Mouse (Mus musculus): ENCODE measurements around the gene Ttc7b. TPM values are rescaled to one million over a fixed set of nuclear protein-coding genes. Genes with fewer than 3 reads are reported as not detected.

Gene Ttc7b
- polyA plus RNA-seq, 2 experiments: 7.3 to 28.1 TPM

- Histone ChIP-seq H3K27me3 (ENCODE audit: control insufficient read depth, insufficient read depth, low read length) (no peaks in the 10 kb centered on the region), H3K9me3 (ENCODE audit: control insufficient read depth, low read length) (no peaks in the 10 kb centered on the region), H3K36me3 (ENCODE audit: control insufficient read depth, insufficient read depth, low read length) (peaks cover 4% of the 10 kb centered on the region; the same call in 1 of the 2 replicates), H3K9ac (ENCODE audit: low read depth, low read length, severe bottlenecking) (no peak overlapping the region), H3K4me3 (replicated peaks; ENCODE audit: low read length) (no peak overlapping the region), H3K4me1 (ENCODE audit: control insufficient read depth, insufficient read depth, low read length) (no peaks in the 10 kb centered on the region), H3K27ac (replicated peaks; ENCODE audit: low read depth, low read length) (no peak overlapping the region), H3K4me2 (replicated peaks; ENCODE audit: low read depth, low read length, severe bottlenecking) (no peak overlapping the region)
- 90% methylated on average over 1 of the region's 4 CpGs for WGBS
- DNase-seq (ENCODE audit: low spot score) (no peak), ATAC-seq (ENCODE audit: low FRiP score, low read depth) (no peak)
- TF ChIP-seq POLR2A (IDR thresholded peaks at IDR 0.05; ENCODE audit: borderline replicate concordance, extremely low read depth, insufficient read depth, insufficient read length): no peak
Measured at GRCm38 (mm10) chr12:100465101-100465715, 55.4 kb downstream of the Ttc7b start.

- Histone ChIP-seq H3K9ac (ENCODE audit: low read depth, low read length, severe bottlenecking) (no peak overlapping the region), H3K27me3 (ENCODE audit: control insufficient read depth, insufficient read depth, low read length) (no peaks in the 10 kb centered on the region), H3K4me1 (ENCODE audit: control insufficient read depth, insufficient read depth, low read length) (no peaks in the 10 kb centered on the region), H3K36me3 (ENCODE audit: control insufficient read depth, insufficient read depth, low read length) (0 out of 2 replicates have a peak, but pooled peaks cover 7% of the 10 kb centered on the region), H3K4me3 (replicated peaks; ENCODE audit: low read length) (no peak overlapping the region), H3K27ac (replicated peaks; ENCODE audit: low read depth, low read length) (no peak overlapping the region), H3K9me3 (ENCODE audit: control insufficient read depth, low read length) (no peaks in the 10 kb centered on the region), H3K4me2 (replicated peaks; ENCODE audit: low read depth, low read length, severe bottlenecking) (no peak overlapping the region)
- DNase-seq (ENCODE audit: low spot score) (no peak), ATAC-seq (ENCODE audit: low FRiP score, low read depth) (no peak)
- no peak for TF ChIP-seq POLR2A (IDR thresholded peaks at IDR 0.05; ENCODE audit: borderline replicate concordance, extremely low read depth, insufficient read depth, insufficient read length)
- WGBS: 94% methylated on average over 7 of the region's 7 CpGs
Measured at GRCm38 (mm10) chr12:100457701-100458100, 62.9 kb downstream of the Ttc7b start.

GRCm38 (mm10) chr12:100456257-100456975 lies 64.2 kb downstream of the Ttc7b start:
- no peak for DNase-seq (ENCODE audit: low spot score)
- WGBS: 66% methylated on average over 10 of the region's 10 CpGs
- Histone ChIP-seq H3K4me3 (replicated peaks; ENCODE audit: low read length) (no peak overlapping the region), H3K27me3 (ENCODE audit: control insufficient read depth, insufficient read depth, low read length) (no peaks in the 10 kb centered on the region), H3K9ac (ENCODE audit: low read depth, low read length, severe bottlenecking) (no peak overlapping the region), H3K9me3 (ENCODE audit: control insufficient read depth, low read length) (no peaks in the 10 kb centered on the region), H3K4me2 (replicated peaks; ENCODE audit: low read depth, low read length, severe bottlenecking) (no peak overlapping the region), H3K27ac (replicated peaks; ENCODE audit: low read depth, low read length) (no peak overlapping the region), H3K4me1 (ENCODE audit: control insufficient read depth, insufficient read depth, low read length) (no peaks in the 10 kb centered on the region), H3K36me3 (ENCODE audit: control insufficient read depth, insufficient read depth, low read length) (0 out of 2 replicates have a peak, but pooled peaks cover 7% of the 10 kb centered on the region)
- TF ChIP-seq POLR2A (IDR thresholded peaks at IDR 0.05; ENCODE audit: borderline replicate concordance, extremely low read depth, insufficient read depth, insufficient read length): no peak
- ATAC-seq (ENCODE audit: low FRiP score, low read depth): no peak

GRCm38 (mm10) chr12:100455453-100455852 lies 65.2 kb downstream of the Ttc7b start:
- H3K9me3 ChIP-seq (ENCODE audit: control insufficient read depth, low read length): no peaks in the 10 kb centered on the region
- H3K9ac ChIP-seq (ENCODE audit: low read depth, low read length, severe bottlenecking): no peak overlapping the region
- no peaks in the 10 kb centered on the region for H3K27me3 ChIP-seq (ENCODE audit: control insufficient read depth, insufficient read depth, low read length)
- no peak for DNase-seq (ENCODE audit: low spot score)
- 0 out of 2 replicates have a peak, but pooled peaks cover 7% of the 10 kb centered on the region for H3K36me3 ChIP-seq (ENCODE audit: control insufficient read depth, insufficient read depth, low read length)
- no peak for ATAC-seq (ENCODE audit: low FRiP score, low read depth)
- no peaks in the 10 kb centered on the region for H3K4me1 ChIP-seq (ENCODE audit: control insufficient read depth, insufficient read depth, low read length)
- WGBS: 77% methylated on average over 2 of the region's 2 CpGs
- H3K27ac ChIP-seq (replicated peaks; ENCODE audit: low read depth, low read length): no peak overlapping the region
- no peak overlapping the region for H3K4me2 ChIP-seq (replicated peaks; ENCODE audit: low read depth, low read length, severe bottlenecking)
- no peak overlapping the region for H3K4me3 ChIP-seq (replicated peaks; ENCODE audit: low read length)
- no peak for TF ChIP-seq POLR2A (IDR thresholded peaks at IDR 0.05; ENCODE audit: borderline replicate concordance, extremely low read depth, insufficient read depth, insufficient read length)

- 42% methylated on average over 12 of the region's 12 CpGs for WGBS
- ATAC-seq (ENCODE audit: low FRiP score, low read depth) (no peak), DNase-seq (ENCODE audit: low spot score) (no peak)
- Histone ChIP-seq H3K27me3 (ENCODE audit: control insufficient read depth, insufficient read depth, low read length) (no peaks in the 10 kb centered on the region), H3K36me3 (ENCODE audit: control insufficient read depth, insufficient read depth, low read length) (0 out of 2 replicates have a peak, but pooled peaks cover 4% of the 10 kb centered on the region), H3K4me3 (replicated peaks; ENCODE audit: low read length) (no peak overlapping the region), H3K9ac (ENCODE audit: low read depth, low read length, severe bottlenecking) (no peak overlapping the region), H3K4me2 (replicated peaks; ENCODE audit: low read depth, low read length, severe bottlenecking) (no peak overlapping the region), H3K9me3 (ENCODE audit: control insufficient read depth, low read length) (no peaks in the 10 kb centered on the region), H3K4me1 (ENCODE audit: control insufficient read depth, insufficient read depth, low read length) (peaks cover 17% of the 10 kb centered on the region), H3K27ac (replicated peaks; ENCODE audit: low read depth, low read length) (no peak overlapping the region)
- TF ChIP-seq POLR2A (IDR thresholded peaks at IDR 0.05; ENCODE audit: borderline replicate concordance, extremely low read depth, insufficient read depth, insufficient read length): no peak
Measured at GRCm38 (mm10) chr12:100447701-100448277, 72.8 kb downstream of the Ttc7b start.

Measured in limb, embryonic 14.5 days (tissue).